Mouse (Mus musculus) liver, postnatal 0 days (tissue): ENCODE measurements around the gene 2310057M21Rik.

ENCODE experiments used
- CTCF ChIP-seq: sonication (generic); IDR thresholded peaks from 2 replicates; pipeline ENCODE4 v1.5.1; 2016; ENCODE audit warnings: antibody characterized with exemption, low read depth
- EP300 ChIP-seq: IDR thresholded peaks from 2 replicates; pipeline ENCODE4 v1.6.1; 2016; ENCODE audit warnings: antibody characterized with exemption, low read depth, mild to moderate bottlenecking

GRCm38 (mm10) chr7:131356105-131356504 is 6.5 kb downstream of the 2310057M21Rik start:
- TF ChIP-seq CTCF (no peak), EP300 (no peak)
